Comparison of ENCODE assay signal across 7 mouse cellular contexts in genomic region chr1:131737269-131737668, GRCm38 (mm10). TPM values are rescaled to one million over a fixed set of nuclear protein-coding genes. Genes with fewer than 3 reads are reported as not detected.
A peak's percentile ranks its signal among the peaks of the same experiment; 100 is the strongest.
DNase-seq lines count a peak whose midpoint lies in the region; ATAC-seq lines count a peak whose summit lies in the region.

No protein-coding gene starts in this region.

- ATAC-seq in frontal cortex, adult (ENCODE audit: low TSS enrichment): peak; percentile 98

- peak; percentile 84 for DNase-seq in NIH3T3 (ENCODE audit: low read depth)
- DNase-seq in adrenal gland, adult 2 months: peak; percentile 97
- DNase-seq in heart, postnatal 10 days: peak; percentile 81 to 82
- DNase-seq in layer of hippocampus, postnatal 25 days (ENCODE audit: extremely low spot score in 1 of 2, low spot score in 1 of 2): peak; percentile 75 to 88
- peak; percentile 75 for DNase-seq in ovary, postnatal 14 days (ENCODE audit: low spot score)
- DNase-seq in embryo, embryonic 9.5 days (ENCODE audit: extremely low spot score): no peak

- intact Hi-C loops in heart, postnatal 10 days (cut with DNase I): no loop called here

RNA-seq across cellular contexts. Expression of gene Slc26a9, which starts 6.6 kb away (rescaled TPM):
- total RNA-seq in adrenal gland, adult 2 months (2021): under 1 TPM in 1 of 2 experiments, not detected in 1; 0.12 TPM
- 0.15 and 0.18 TPM in 2 replicates for polyA plus RNA-seq in adrenal gland, adult 2 months (2012; rRNA removed)
- not detected for total RNA-seq in heart, postnatal 10 days (2021)
- under 1 TPM; 0.12 to 0.15 TPM for total RNA-seq in layer of hippocampus, postnatal 25 days (2021)

RNA-seq across cellular contexts. Expression of gene Rab7b, which starts 48.8 kb away (rescaled TPM):
- 10 to 100 TPM in 1 of 2 experiments, 1 to 10 TPM in 1; 3.7 to 13.4 TPM for total RNA-seq in adrenal gland, adult 2 months (2021)
- 2.8 and 2.9 TPM in 2 replicates for polyA plus RNA-seq in adrenal gland, adult 2 months (2012; rRNA removed)
- total RNA-seq in heart, postnatal 10 days (2021): 1 to 10 TPM; 4.0 to 5.9 TPM
- total RNA-seq in layer of hippocampus, postnatal 25 days (2021): 1 to 10 TPM; 4.0 to 4.4 TPM

RNA-seq across cellular contexts. Expression of gene Pm20d1, which starts 59.9 kb away (rescaled TPM):
- 10 to 100 TPM in 1 of 2 experiments, 1 to 10 TPM in 1; 6.6 to 20.6 TPM for total RNA-seq in adrenal gland, adult 2 months (2021)
- 4.2 and 5.7 TPM in 2 replicates for polyA plus RNA-seq in adrenal gland, adult 2 months (2012; rRNA removed)
- total RNA-seq in heart, postnatal 10 days (2021): 1 to 10 TPM; 3.0 to 4.0 TPM
- 1 to 10 TPM; 2.0 to 3.2 TPM for total RNA-seq in layer of hippocampus, postnatal 25 days (2021)
